Mouse (Mus musculus): ENCODE measurements around the gene Tnnt3.

GRCm38 (mm10) chr7:142538766-142539165 lies 40.1 kb downstream of the Tnnt3 start:
- TF ChIP-seq CTCF (IDR thresholded peaks at IDR 0.05; ENCODE audit: control insufficient read depth, insufficient read depth, low read length): no peak
- TF ChIP-seq POLR2A (IDR thresholded peaks at IDR 0.05; ENCODE audit: borderline replicate concordance, control insufficient read depth, low read depth, low read length): no peak
